Mouse (Mus musculus) myocyte (in vitro differentiated cells): Measurements from ENCODE around the gene Calr4.

Source experiments
- CEBPB ChIP-seq: IDR thresholded peaks from 2 replicates; pipeline ENCODE4 v1.6.1; 2011; ENCODE audit warnings: mild to moderate bottlenecking, moderate library complexity; ENCODE audit not compliant: poor library complexity, insufficient read depth, severe bottlenecking
- MAX ChIP-seq: IDR thresholded peaks from one replicate; pipeline ENCODE4 v1.6.1; 2011; ENCODE audit warnings: low read depth, mild to moderate bottlenecking, control low read depth
- MYOG ChIP-seq, 3 experiments: IDR thresholded peaks; one replicate each; pipeline ENCODE4 v1.6.1; 2011; ENCODE audit warnings: control low read depth in 2 of 3, low read depth in 2 of 3, mild to moderate bottlenecking in 2 of 3; ENCODE audit not compliant: insufficient read length in 2 of 3, control insufficient read depth in 1 of 3, insufficient read depth in 1 of 3
- POLR2A ChIP-seq: IDR thresholded peaks from one replicate; pipeline ENCODE4 v1.6.1; 2011; ENCODE audit warnings: low read depth, mild to moderate bottlenecking, control low read depth, moderate library complexity; ENCODE audit not compliant: insufficient read length

- TF ChIP-seq POLR2A (no peak), MYOG (IDR thresholded peaks at IDR 0.05; ENCODE audit: control insufficient read depth in 1 of 3, insufficient read depth in 1 of 3, insufficient read length in 2 of 3, low read depth in 2 of 3) (no peak), CEBPB (no peak), MAX (no peak)
These were observed 20.3 kb upstream of the Calr4 start for GRCm38 (mm10) chr4:109213986-109214385.
